Mouse (Mus musculus) megakaryocyte, embryonic 14.5 days (primary cell): ENCODE results near the gene Atf3.

Experiments used
- FLI1 ChIP-seq: IDR thresholded peaks from 2 replicates; pipeline ENCODE4 v1.6.1; 2012; ENCODE audit warnings: low read length, inconsistent platforms, mixed read lengths
- GATA1 ChIP-seq: IDR thresholded peaks from 3 replicates; pipeline ENCODE4 v1.6.1; 2012; ENCODE audit warnings: mixed read lengths, low read length, inconsistent platforms, borderline replicate concordance

DNA sequence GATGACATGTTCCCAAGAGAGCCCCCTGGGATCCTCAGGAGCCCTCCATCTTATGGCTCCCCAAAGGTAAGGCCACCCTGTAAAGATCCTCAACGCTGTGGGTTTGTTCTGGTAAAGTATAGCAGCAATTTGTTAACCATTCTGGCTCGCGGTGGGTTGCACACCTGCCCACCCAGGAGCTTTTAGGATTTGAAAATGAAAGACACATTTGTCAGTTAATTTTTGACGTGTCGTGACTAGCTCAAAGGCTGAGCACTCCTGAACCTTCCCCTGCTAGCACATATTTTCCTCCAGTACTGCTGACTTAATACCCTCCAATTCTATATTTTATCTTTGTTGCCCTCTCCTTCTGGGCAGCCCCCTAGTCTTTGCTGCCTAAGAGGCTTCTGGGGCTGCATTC, 49.3 kb upstream of the Atf3 start:
- TF ChIP-seq GATA1, result no peak
- no peak for TF ChIP-seq FLI1
